Mouse (Mus musculus): Measurements from ENCODE around the gene Pnkd.

Pnkd gene

GRCm38 (mm10) chr1:74353453-74354229 lies 68.9 kb downstream of the Pnkd start:
- in situ Hi-C loops (cut with MseI, MboI) = no loop called here

- in situ Hi-C loops (cut with MseI, MboI) = no loop called here
Measured at GRCm38 (mm10) chr1:74357531-74357930, 72.8 kb downstream of the Pnkd start.

- in situ Hi-C loops (cut with MseI, MboI) = loop anchor here in 1 of 2 experiments (10.0 kb wide), 2 partner anchors 45 to 155 kb away; no protein-coding TSS in a partner anchor
Measured at GRCm38 (mm10) chr1:74359952-74360517, 75.3 kb downstream of the Pnkd start.

- in situ Hi-C loops (cut with MseI, MboI) = loop anchor here in 1 of 2 experiments (10.0 kb wide), 2 partner anchors 47 to 157 kb away; no protein-coding TSS in a partner anchor
Measured at GRCm38 (mm10) chr1:74361812-74362211, 77.1 kb downstream of the Pnkd start, which contains the start of gene Catip. Gene Catip, plus strand, starts transcription at chr1:74362108.

GRCm38 (mm10) chr1:74362325-74363229 lies 77.8 kb downstream of the Pnkd start:
- in situ Hi-C loops (cut with MseI, MboI) = loop anchor here in 1 of 2 experiments (10.0 kb wide), 2 partner anchors 48 to 158 kb away; no protein-coding TSS in a partner anchor

GRCm38 (mm10) chr1:74363437-74363836 lies 78.7 kb downstream of the Pnkd start:
- in situ Hi-C loops (cut with MseI, MboI) = loop anchor here in 1 of 2 experiments (10.0 kb wide), 2 partner anchors 49 to 159 kb away; no protein-coding TSS in a partner anchor

- in situ Hi-C loops (cut with MseI, MboI) = loop anchor here in 1 of 2 experiments (10.0 kb wide), 2 partner anchors 49 to 159 kb away; no protein-coding TSS in a partner anchor
Measured at GRCm38 (mm10) chr1:74364270-74364669, 79.5 kb downstream of the Pnkd start.

GRCm38 (mm10) chr1:74367886-74368645 lies 83.3 kb downstream of the Pnkd start:
- in situ Hi-C loops (cut with MseI, MboI) = loop anchor here in 1 of 2 experiments (10.0 kb wide), 2 partner anchors 53 to 163 kb away; no protein-coding TSS in a partner anchor

GRCm38 (mm10) chr1:74370040-74370439 lies 85.3 kb downstream of the Pnkd start:
- in situ Hi-C loops (cut with MseI, MboI) = no loop called here

- in situ Hi-C loops (cut with MseI, MboI) = no loop called here
Measured at GRCm38 (mm10) chr1:74373372-74373771, 88.6 kb downstream of the Pnkd start.

GRCm38 (mm10) chr1:74374980-74375379 lies 90.2 kb downstream of the Pnkd start, which contains the start of gene Slc11a1:
Gene Slc11a1, plus strand, starts transcription at chr1:74375195.
- in situ Hi-C loops (cut with MseI, MboI) = no loop called here

- in situ Hi-C loops (cut with MseI, MboI) = no loop called here
Measured at GRCm38 (mm10) chr1:74375561-74375960, 90.8 kb downstream of the Pnkd start.

GRCm38 (mm10) chr1:74376396-74376795 lies 91.7 kb downstream of the Pnkd start:
- in situ Hi-C loops (cut with MseI, MboI) = no loop called here

- in situ Hi-C loops (cut with MseI, MboI) = no loop called here
Measured at GRCm38 (mm10) chr1:74379058-74379504, 94.4 kb downstream of the Pnkd start.

GRCm38 (mm10) chr1:74380484-74380883 lies 95.8 kb downstream of the Pnkd start:
- in situ Hi-C loops (cut with MseI, MboI) = no loop called here

GRCm38 (mm10) chr1:74381588-74382021 lies 96.9 kb downstream of the Pnkd start:
- in situ Hi-C loops (cut with MseI, MboI) = no loop called here

- in situ Hi-C loops (cut with MseI, MboI) = no loop called here
Measured at GRCm38 (mm10) chr1:74383385-74383784, 98.7 kb downstream of the Pnkd start.

GRCm38 (mm10) chr1:74384525-74384924 lies 99.8 kb downstream of the Pnkd start:
- in situ Hi-C loops (cut with MseI, MboI) = no loop called here

GRCm38 (mm10) chr1:74385064-74385463 lies 100.3 kb downstream of the Pnkd start:
- in situ Hi-C loops (cut with MseI, MboI) = no loop called here

- in situ Hi-C loops (cut with MseI, MboI) = no loop called here
Measured at GRCm38 (mm10) chr1:74385531-74385930, 100.8 kb downstream of the Pnkd start.

- in situ Hi-C loops (cut with MseI, MboI) = no loop called here
Measured at GRCm38 (mm10) chr1:74386363-74386713, 101.6 kb downstream of the Pnkd start.

Measured in mouse trophoblast stem cell (cell line).